Mouse (Mus musculus) limb, embryonic 11.5 days (tissue): ENCODE data around the gene 4933425L06Rik. TPM values are rescaled to one million over a fixed set of nuclear protein-coding genes. Genes with fewer than 3 reads are reported as not detected.
A peak's percentile ranks its signal among the peaks of the same experiment; 100 is the strongest.

ENCODE experiments used
- ATAC-seq: fragments of 200-750 bp; cut with Nextera tagmentation; 2 replicates; pipeline ENCODE4 v1.8.0; 2017; ENCODE audit warnings: low read depth; ENCODE audit not compliant: insufficient number of reproducible peaks, low FRiP score, low TSS enrichment
- DNase-seq: peaks from one replicate; pipeline ENCODE4 v3.0.0-alpha.2; 2015; ENCODE audit warnings: low spot score
- H3K27ac ChIP-seq: fragments of 300-500 bp; sonication (generic); replicated peaks from 2 replicates; pipeline ENCODE4 v1.5.1; 2014; ENCODE audit warnings: low read depth, mild to moderate bottlenecking, low read length
- H3K27me3 ChIP-seq: fragments of 300-500 bp; sonication (generic); 2 replicates; pipeline ENCODE4 v1.6.1; 2014; ENCODE audit warnings: mild to moderate bottlenecking, low read length, mixed read lengths; ENCODE audit not compliant: control insufficient read depth, insufficient read depth
- H3K36me3 ChIP-seq: fragments of 300-500 bp; sonication (generic); 2 replicates; pipeline ENCODE4 v1.6.1; 2014; ENCODE audit warnings: mild to moderate bottlenecking, low read length, moderate library complexity, mixed read lengths; ENCODE audit not compliant: control insufficient read depth, insufficient read depth
- H3K4me1 ChIP-seq: fragments of 300-500 bp; sonication (generic); 2 replicates; pipeline ENCODE4 v1.6.1; 2014; ENCODE audit warnings: low read length, mixed read lengths; ENCODE audit not compliant: control insufficient read depth, insufficient read depth
- H3K4me2 ChIP-seq: fragments of 300-500 bp; sonication (generic); 2 replicates; pipeline ENCODE4 v1.6.1; 2014; ENCODE audit warnings: low read depth, mild to moderate bottlenecking, moderate library complexity; ENCODE audit not compliant: severe bottlenecking
- H3K4me3 ChIP-seq: fragments of 300-500 bp; sonication (generic); 2 replicates; pipeline ENCODE4 v1.5.1; 2014; ENCODE audit warnings: low read depth, low read length
- H3K9ac ChIP-seq: fragments of 300-500 bp; sonication (generic); 2 replicates; pipeline ENCODE4 v1.6.1; 2014; ENCODE audit warnings: mild to moderate bottlenecking, low read length
- H3K9me3 ChIP-seq: fragments of 300-500 bp; sonication (generic); 2 replicates; pipeline ENCODE4 v1.6.1; 2016; ENCODE audit warnings: low read length; ENCODE audit not compliant: control insufficient read depth
- WGBS: fragments of 180-500 bp; shearing (Covaris S2); extraction: QIAGEN DNeasy Blood & Tissue Kit; methylation state at CpG from one replicate; pipeline ENCODE4 v1.1.7; 2014; 5-methylcytosine and 5-hydroxymethylcytosine counted together
- polyA plus RNA-seq: library from polyadenylated mRNA; unstranded; fragments of >200 nt; fragmentation: Nextera tagmentation; extraction: Ambion mirVana; gene quantifications from 2 replicates; pipeline ENCODE4 v1.2.1, GENCODE M21; 2014

Gene 4933425L06Rik
- polyA plus RNA-seq, 1 experiment from 2014 or later: not detected

DNA sequence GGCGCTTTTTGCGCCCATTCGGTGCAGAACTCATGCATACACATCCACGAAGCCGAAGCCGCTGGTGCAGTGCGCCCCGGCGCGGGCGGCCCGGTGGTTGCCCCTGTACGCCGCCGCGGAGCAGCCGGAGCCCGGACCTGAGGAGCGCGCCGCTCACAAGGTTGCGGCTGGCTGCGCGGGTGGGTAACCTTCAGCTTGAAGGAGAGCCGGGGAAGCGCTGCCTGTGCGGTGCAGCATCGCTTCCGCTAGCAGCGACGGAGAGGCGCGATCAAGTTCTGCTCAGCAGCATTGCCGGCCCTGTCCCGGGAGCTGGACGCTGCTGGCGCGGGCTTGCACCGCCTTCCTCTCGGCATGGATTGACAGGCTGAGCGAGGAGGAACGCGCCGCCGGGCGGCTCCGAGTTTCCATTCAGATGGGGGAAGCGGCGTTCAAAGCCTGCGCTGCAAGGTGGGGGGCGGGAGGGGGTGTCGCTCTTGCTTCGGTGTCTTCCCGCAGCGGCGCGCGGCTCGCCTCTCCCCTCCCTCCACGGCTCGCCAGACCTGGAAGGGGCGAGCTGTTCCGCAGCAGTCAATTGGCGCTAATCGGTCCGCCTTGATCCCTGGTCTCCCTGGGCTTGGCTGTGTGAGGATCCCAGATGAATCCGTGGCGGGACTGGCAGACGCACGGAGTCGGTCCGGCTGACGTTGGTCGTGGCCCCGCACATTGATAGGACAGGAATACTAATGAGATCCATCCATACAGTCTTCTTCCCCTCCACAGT is 27.6 kb upstream of the 4933425L06Rik start, which contains the start of gene Rgs7bp:
Rgs7bp (minus strand) TSS at position 750 of the 760 bp plus-strand sequence.
- Histone ChIP-seq H3K27ac (no peak within 1 kb of the TSS), H3K4me3 (peak within 1 kb of the TSS; percentile 54), H3K27me3 (peaks cover 28% of the 10 kb centered on the region; the same call in 1 of the 2 replicates), H3K36me3 (no peaks in the 10 kb centered on the region), H3K4me2 (peak within 1 kb of the TSS; percentile 90), H3K9ac (peak within 1 kb of the TSS; percentile 53), H3K4me1 (no peaks in the 10 kb centered on the region), H3K9me3 (no peaks in the 10 kb centered on the region)
- under 1% methylated on average over 74 of the region's 75 CpGs for WGBS
- peak; percentile 77 for DNase-seq
- ATAC-seq: peak; percentile 79

DNA sequence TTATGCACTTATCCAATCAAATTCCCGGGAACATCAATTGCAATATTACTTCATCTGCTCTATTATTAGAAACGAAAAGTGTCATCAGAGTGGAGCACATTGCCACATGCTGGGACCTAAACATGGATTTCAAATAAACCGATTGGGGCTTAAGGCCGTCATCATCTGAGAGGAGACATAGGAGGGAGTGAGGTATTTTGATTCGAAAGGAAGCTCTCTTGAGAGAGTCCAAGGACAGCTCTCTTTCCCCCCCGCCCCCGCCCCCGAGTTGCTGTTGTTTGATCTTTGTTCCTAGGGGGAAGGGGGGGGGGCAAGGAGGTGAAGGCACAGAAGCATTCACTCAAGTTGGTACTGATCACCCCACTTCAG is 27.0 kb upstream of the 4933425L06Rik start:
- Histone ChIP-seq H3K9ac (no peak overlapping the region), H3K4me3 (peak overlapping the region; percentile 54), H3K27me3 (peaks cover 28% of the 10 kb centered on the region; the same call in 1 of the 2 replicates), H3K27ac (no peak overlapping the region), H3K36me3 (no peaks in the 10 kb centered on the region), H3K4me2 (peak overlapping the region; percentile 90), H3K9me3 (no peaks in the 10 kb centered on the region), H3K4me1 (no peaks in the 10 kb centered on the region)
- WGBS: 2% methylated on average over 8 of the region's 8 CpGs
- DNase-seq: no peak
- ATAC-seq: no peak

DNA sequence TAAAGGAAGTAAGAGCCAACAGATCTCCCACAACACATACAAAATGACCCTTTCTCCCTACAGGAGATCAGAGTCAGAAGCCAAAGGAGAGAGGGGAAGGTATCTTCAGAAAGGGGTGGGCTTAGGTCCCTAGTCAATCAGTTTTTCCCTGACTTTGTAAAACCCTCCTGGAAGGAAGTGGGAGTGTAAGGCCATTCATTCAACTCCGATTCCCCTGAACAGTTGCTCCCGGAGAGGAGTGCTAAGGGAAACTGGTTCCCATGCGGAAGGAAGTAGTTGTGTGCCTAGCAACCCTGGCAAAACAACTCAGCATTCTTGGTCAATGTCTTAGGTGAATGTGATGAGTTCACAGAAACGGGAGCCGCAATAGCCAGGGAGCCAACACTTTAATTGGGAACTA is 26.5 kb upstream of the 4933425L06Rik start:
- Histone ChIP-seq H3K27me3 (peaks cover 28% of the 10 kb centered on the region; the same call in 1 of the 2 replicates), H3K27ac (no peak overlapping the region), H3K4me2 (peak overlapping the region; percentile 90; the same call in 1 of the 2 replicates)

DNA sequence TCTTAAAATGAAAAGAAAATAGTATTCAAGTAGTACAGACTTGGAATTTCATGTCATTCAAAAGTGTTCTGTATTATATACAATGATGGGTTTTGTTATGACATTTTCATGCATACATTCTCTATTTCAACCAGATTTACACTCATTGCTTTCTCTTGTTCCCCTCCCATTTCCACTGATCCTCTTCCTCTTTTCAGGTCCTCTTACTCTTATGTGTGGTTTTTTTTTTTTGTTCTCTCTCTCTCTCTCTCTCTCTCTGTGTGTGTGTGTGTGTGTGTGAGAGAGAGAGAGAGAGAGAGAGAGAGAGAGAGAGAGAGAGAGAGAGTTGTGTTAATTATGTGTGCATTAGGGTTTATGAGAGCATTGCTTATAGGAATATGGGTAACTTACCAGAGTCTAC is 15.8 kb upstream of the 4933425L06Rik start:
- Histone ChIP-seq H3K4me3 (no peak overlapping the region), H3K9me3 (no peaks in the 10 kb centered on the region), H3K4me1 (no peaks in the 10 kb centered on the region), H3K36me3 (no peaks in the 10 kb centered on the region), H3K4me2 (no peak overlapping the region), H3K27ac (no peak overlapping the region), H3K9ac (no peak overlapping the region), H3K27me3 (no peaks in the 10 kb centered on the region)
- DNase-seq: no peak
- no peak for ATAC-seq

More for the DNA sequence above, 26.5 kb upstream of the 4933425L06Rik start:
- H3K36me3 ChIP-seq: no peaks in the 10 kb centered on the region
- ATAC-seq: no peak
- no peak overlapping the region for H3K4me3 ChIP-seq
- H3K9me3 ChIP-seq: no peaks in the 10 kb centered on the region
- H3K4me1 ChIP-seq: no peaks in the 10 kb centered on the region
- no peak for DNase-seq
- H3K9ac ChIP-seq: no peak overlapping the region
- 22% methylated on average over 5 of the region's 5 CpGs for WGBS

DNA sequence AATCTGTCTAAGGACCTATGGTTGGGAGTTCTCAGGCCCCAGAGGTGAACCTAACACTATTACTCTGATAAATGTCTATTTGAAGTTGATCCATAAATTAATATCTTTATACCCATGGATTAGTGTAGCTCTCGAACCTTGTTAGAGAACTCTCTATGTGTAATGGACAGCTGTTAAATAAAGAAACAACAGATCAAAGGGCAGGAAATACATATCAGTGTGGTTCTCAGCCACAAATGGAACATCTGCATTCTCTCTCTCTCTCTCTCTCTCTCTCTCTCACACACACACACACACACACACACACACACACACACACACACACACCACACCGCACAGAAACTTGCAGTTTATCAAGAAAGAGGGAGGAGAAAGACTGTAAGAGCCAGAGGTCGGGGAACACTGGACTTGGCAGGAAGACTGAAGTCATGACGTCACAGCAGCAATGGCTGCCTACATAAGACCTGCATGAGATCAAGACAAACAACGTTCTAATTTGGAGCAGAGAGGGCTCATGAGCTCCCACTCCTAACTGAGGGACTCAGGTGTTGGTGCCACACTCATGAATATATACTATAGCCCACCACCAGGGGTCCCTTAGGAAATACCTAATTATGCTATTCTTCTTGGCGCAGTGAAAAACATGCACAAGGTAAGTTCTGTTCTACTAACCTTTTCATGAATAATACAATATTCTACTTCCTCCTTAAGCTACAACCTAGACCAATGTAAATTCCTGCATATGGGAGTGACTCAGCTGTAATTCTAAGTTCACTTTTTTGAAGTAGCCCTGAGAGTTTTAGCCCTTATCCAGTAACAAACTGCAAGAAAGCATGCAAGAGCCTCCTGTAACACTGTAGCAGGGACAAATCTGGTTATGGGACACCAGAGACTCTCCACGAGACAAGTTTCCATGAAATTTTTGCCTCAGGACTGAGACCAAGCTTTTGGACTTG is 14.8 kb upstream of the 4933425L06Rik start:
- WGBS: 78% methylated on average over 6 of the region's 7 CpGs
- Histone ChIP-seq H3K4me1 (no peaks in the 10 kb centered on the region), H3K27ac (no peak overlapping the region), H3K4me2 (no peak overlapping the region), H3K9me3 (no peaks in the 10 kb centered on the region), H3K9ac (no peak overlapping the region), H3K27me3 (no peaks in the 10 kb centered on the region), H3K36me3 (no peaks in the 10 kb centered on the region), H3K4me3 (no peak overlapping the region)
- no peak for DNase-seq
- ATAC-seq: no peak; the same call in 1 of the 2 replicates

DNA sequence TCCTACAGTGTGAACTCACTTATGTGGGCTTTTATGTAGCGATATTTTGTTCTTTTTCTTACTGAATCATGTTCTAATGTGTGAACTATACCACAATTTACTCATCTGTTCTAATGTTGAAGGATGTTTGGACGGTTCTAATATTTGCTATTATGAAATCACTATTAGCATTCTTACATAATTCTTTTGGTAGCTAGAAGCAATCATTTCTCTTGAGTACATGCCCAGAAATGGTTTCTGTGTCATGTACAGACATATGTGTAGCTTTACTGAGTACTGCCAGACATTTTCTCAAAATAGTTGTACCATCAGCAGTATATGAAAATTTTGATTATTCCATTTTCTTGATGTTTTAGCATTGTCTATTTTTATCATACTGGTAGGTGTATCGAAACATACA is 7.4 kb downstream of the 4933425L06Rik start:
- Histone ChIP-seq H3K27me3 (no peaks in the 10 kb centered on the region), H3K4me1 (no peaks in the 10 kb centered on the region), H3K36me3 (no peaks in the 10 kb centered on the region), H3K9me3 (no peaks in the 10 kb centered on the region), H3K9ac (no peak overlapping the region), H3K4me2 (no peak overlapping the region), H3K27ac (no peak overlapping the region), H3K4me3 (no peak overlapping the region)
- DNase-seq (no peak), ATAC-seq (no peak)
- WGBS: 92% methylated on average over 3 of the region's 3 CpGs

DNA sequence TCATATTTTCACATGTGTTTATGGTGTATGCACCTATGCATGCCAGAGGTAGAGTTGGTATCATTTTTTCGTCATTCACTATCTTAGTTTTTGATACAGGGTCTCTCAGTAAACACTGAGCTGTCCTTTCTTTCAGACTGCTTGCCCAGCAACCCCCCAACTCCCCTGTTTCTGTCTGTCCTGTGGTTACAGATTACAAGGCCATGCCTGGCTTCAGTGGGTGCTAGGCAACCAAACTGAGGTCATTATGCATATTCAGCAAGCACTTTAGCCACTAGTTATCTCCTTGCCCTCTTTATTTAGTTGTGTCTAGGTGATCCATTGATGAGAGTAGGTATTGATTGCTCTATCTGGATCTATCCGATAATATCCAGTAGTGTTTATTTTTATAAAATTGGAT is 14.4 kb downstream of the 4933425L06Rik start:
- Histone ChIP-seq H3K27me3 (no peaks in the 10 kb centered on the region), H3K4me1 (no peaks in the 10 kb centered on the region), H3K4me3 (no peak overlapping the region), H3K36me3 (no peaks in the 10 kb centered on the region), H3K27ac (no peak overlapping the region), H3K9ac (no peak overlapping the region), H3K4me2 (no peak overlapping the region), H3K9me3 (no peaks in the 10 kb centered on the region)
- no peak for ATAC-seq
- DNase-seq: no peak
- WGBS: 86% methylated on average over 2 of the region's 2 CpGs

DNA sequence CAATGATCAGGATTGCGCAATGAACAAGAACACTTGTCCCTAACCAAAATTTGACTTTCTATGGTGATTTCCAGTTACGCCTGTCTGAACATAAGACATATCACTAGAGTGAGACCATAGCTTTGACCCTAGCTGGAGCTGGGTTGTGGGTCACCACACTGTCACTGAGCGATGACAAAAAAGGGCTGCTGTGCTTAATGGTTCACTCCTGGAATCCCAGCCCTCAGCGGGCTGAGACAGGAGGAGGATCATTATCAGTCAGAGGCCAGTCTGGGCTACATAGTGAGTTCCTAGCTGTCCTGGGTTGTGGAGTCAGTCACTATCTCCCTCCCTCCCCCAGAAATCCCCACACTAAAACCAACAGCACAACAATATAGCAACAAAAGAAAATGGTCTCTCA is 18.8 kb downstream of the 4933425L06Rik start:
- no peak for DNase-seq
- Histone ChIP-seq H3K4me3 (no peak overlapping the region), H3K4me1 (no peaks in the 10 kb centered on the region), H3K27me3 (no peaks in the 10 kb centered on the region), H3K27ac (no peak overlapping the region), H3K36me3 (no peaks in the 10 kb centered on the region), H3K4me2 (no peak overlapping the region), H3K9me3 (no peaks in the 10 kb centered on the region), H3K9ac (no peak overlapping the region)
- WGBS: 88% methylated on average over 4 of the region's 4 CpGs
- ATAC-seq: no peak
